Mouse (Mus musculus): Measurements from ENCODE around the gene Etfrf1. TPM values are rescaled to one million over a fixed set of nuclear protein-coding genes. Genes with fewer than 3 reads are reported as not detected.

The Etfrf1 gene
- total and polyA plus RNA-seq, 3 experiments, result 11.0 to 13.1 TPM; not detected in 1

GRCm38 (mm10) chr6:145255952-145256700 is 45.2 kb downstream of the Etfrf1 start:
- Histone ChIP-seq H3K27me3 (ENCODE audit: control insufficient read depth in 1 of 2, insufficient read depth in 2 of 2, low read length in 2 of 2) (no peaks in the 10 kb centered on the region; a peak in 1 of 4 replicates), H3K4me3 (ENCODE audit: control insufficient read depth in 1 of 2, insufficient read depth in 1 of 2, low read depth in 2 of 2, low read length in 2 of 2) (no peak overlapping the region), H3K27ac (ENCODE audit: control insufficient read depth, low read depth, low read length) (no peak overlapping the region), H3K9ac (ENCODE audit: control insufficient read depth, low read depth, low read length, poor library complexity, severe bottlenecking) (no peak overlapping the region), H3K79me2 (ENCODE audit: control insufficient read depth, insufficient read depth, low read length, poor library complexity) (no peaks in the 10 kb centered on the region), H3K4me1 (ENCODE audit: control insufficient read depth in 1 of 2, insufficient read depth in 2 of 2, low read length in 2 of 2) (peaks cover 0 to 1% of the 10 kb centered on the region in 2 experiments; a peak in 1 of 4 replicates), H3K9me3 (replicated peaks; ENCODE audit: insufficient read depth, low read length) (no peaks in the 10 kb centered on the region), H3K36me3 (ENCODE audit: control insufficient read depth in 1 of 2, insufficient read depth in 2 of 2, low read length in 2 of 2) (no peaks in the 10 kb centered on the region; a peak in 1 of 4 replicates)
- TF ChIP-seq HCFC1 (IDR thresholded peaks at IDR 0.05; ENCODE audit: low read depth, low read length), result no peak
- no peak for TF ChIP-seq ZC3H11A (IDR thresholded peaks at IDR 0.05; ENCODE audit: low read depth, low read length)
- no peak for TF ChIP-seq SMC3 (IDR thresholded peaks at IDR 0.05; ENCODE audit: low read depth, low read length)
- no peak for TF ChIP-seq MAX (IDR thresholded peaks at IDR 0.05; ENCODE audit: low read length)
- no peak for TF ChIP-seq EP300 (IDR thresholded peaks at IDR 0.05; ENCODE audit: low read depth in 1 of 2, low read length in 2 of 2)
- no peak for TF ChIP-seq JUND (IDR thresholded peaks at IDR 0.05; ENCODE audit: low read depth, low read length)
- no peak for TF ChIP-seq RCOR1 (IDR thresholded peaks at IDR 0.05; ENCODE audit: low read depth, low read length)
- no peak for TF ChIP-seq UBTF (IDR thresholded peaks at IDR 0.05; ENCODE audit: borderline replicate concordance, insufficient read depth, low read depth, low read length)
- TF ChIP-seq POLR2A (IDR thresholded peaks at IDR 0.05; ENCODE audit: control insufficient read depth in 1 of 2, insufficient read depth in 1 of 2, low read depth in 1 of 2, low read length in 2 of 2, poor library complexity in 1 of 2), result no peak
- no peak for TF ChIP-seq NELFE (IDR thresholded peaks at IDR 0.05; ENCODE audit: low read depth, low read length)
- TF ChIP-seq ZMIZ1 (IDR thresholded peaks at IDR 0.05; ENCODE audit: low read depth, low read length), result no peak
- TF ChIP-seq POLR2AphosphoS5 (IDR thresholded peaks at IDR 0.05; ENCODE audit: borderline replicate concordance, low read depth, low read length), result no peak
- no peak for TF ChIP-seq USF2 (IDR thresholded peaks at IDR 0.05; ENCODE audit: borderline replicate concordance in 1 of 2, insufficient read depth in 1 of 2, low read depth in 1 of 2, low read length in 2 of 2)
- TF ChIP-seq CHD2 (IDR thresholded peaks at IDR 0.05; ENCODE audit: low read length), result no peak
- TF ChIP-seq TAL1 (IDR thresholded peaks at IDR 0.05; ENCODE audit: low read length), result no peak
- no peak for DNase-seq (ENCODE audit: low read depth, low spot score)

GRCm38 (mm10) chr6:145256701-145257073 is 45.8 kb downstream of the Etfrf1 start:
- Histone ChIP-seq H3K4me3 (ENCODE audit: control insufficient read depth in 1 of 2, insufficient read depth in 1 of 2, low read depth in 2 of 2, low read length in 2 of 2) (no peak overlapping the region), H3K27me3 (ENCODE audit: control insufficient read depth in 1 of 2, insufficient read depth in 2 of 2, low read length in 2 of 2) (no peaks in the 10 kb centered on the region; a peak in 1 of 4 replicates), H3K4me1 (ENCODE audit: control insufficient read depth in 1 of 2, insufficient read depth in 2 of 2, low read length in 2 of 2) (peaks cover 0 to under 1% of the 10 kb centered on the region in 2 experiments; a peak in 1 of 4 replicates), H3K79me2 (ENCODE audit: control insufficient read depth, insufficient read depth, low read length, poor library complexity) (no peaks in the 10 kb centered on the region), H3K27ac (ENCODE audit: control insufficient read depth, low read depth, low read length) (no peak overlapping the region), H3K9ac (ENCODE audit: control insufficient read depth, low read depth, low read length, poor library complexity, severe bottlenecking) (no peak overlapping the region), H3K36me3 (ENCODE audit: control insufficient read depth in 1 of 2, insufficient read depth in 2 of 2, low read length in 2 of 2) (no peaks in the 10 kb centered on the region; a peak in 1 of 4 replicates), H3K9me3 (replicated peaks; ENCODE audit: insufficient read depth, low read length) (no peaks in the 10 kb centered on the region)
- TF ChIP-seq MYC (IDR thresholded peaks at IDR 0.05; ENCODE audit: low read depth, low read length), result no peak
- TF ChIP-seq NELFE (IDR thresholded peaks at IDR 0.05; ENCODE audit: low read depth, low read length), result no peak
- no peak for TF ChIP-seq ZNF384 (IDR thresholded peaks at IDR 0.05; ENCODE audit: low read depth, low read length)
- TF ChIP-seq MAZ (IDR thresholded peaks at IDR 0.05; ENCODE audit: low read depth, low read length), result no peak
- TF ChIP-seq POLR2AphosphoS2 (IDR thresholded peaks at IDR 0.05; ENCODE audit: low read length), result no peak
- TF ChIP-seq TBP (IDR thresholded peaks at IDR 0.05; ENCODE audit: low read depth, low read length), result no peak
- no peak for TF ChIP-seq MAX (IDR thresholded peaks at IDR 0.05; ENCODE audit: low read length)
- TF ChIP-seq BHLHE40 (IDR thresholded peaks at IDR 0.05; ENCODE audit: borderline replicate concordance, low read depth, low read length), result no peak
- TF ChIP-seq ZMIZ1 (IDR thresholded peaks at IDR 0.05; ENCODE audit: low read depth, low read length), result no peak
- TF ChIP-seq EP300 (IDR thresholded peaks at IDR 0.05; ENCODE audit: low read depth in 1 of 2, low read length in 2 of 2), result no peak
- TF ChIP-seq MAFK (IDR thresholded peaks at IDR 0.05; ENCODE audit: borderline replicate concordance, low read depth, low read length), result no peak
- TF ChIP-seq ELF1 (IDR thresholded peaks at IDR 0.05; ENCODE audit: low read depth, low read length), result no peak
- no peak for TF ChIP-seq MEF2A (IDR thresholded peaks at IDR 0.05; ENCODE audit: extremely low read depth, insufficient replicate concordance, low read depth, low read length, poor library complexity, severe bottlenecking)
- no peak for TF ChIP-seq HCFC1 (IDR thresholded peaks at IDR 0.05; ENCODE audit: low read depth, low read length)
- TF ChIP-seq MYB (IDR thresholded peaks at IDR 0.05; ENCODE audit: low read depth, low read length), result no peak
- TF ChIP-seq CHD1 (IDR thresholded peaks at IDR 0.05; ENCODE audit: low read depth, low read length), result no peak
- TF ChIP-seq GABPA (IDR thresholded peaks at IDR 0.05; ENCODE audit: low read depth, low read length), result no peak
- no peak for TF ChIP-seq TCF12 (IDR thresholded peaks at IDR 0.05; ENCODE audit: low read depth, low read length)
- no peak for TF ChIP-seq ZKSCAN1 (IDR thresholded peaks at IDR 0.05; ENCODE audit: low read depth, low read length)
- no peak for TF ChIP-seq CHD2 (IDR thresholded peaks at IDR 0.05; ENCODE audit: low read length)
- DNase-seq (ENCODE audit: low read depth, low spot score), result no peak

Data from MEL (cell line).